ENCODE assay signal across 8 mouse cellular contexts in genomic region chr9:66126456-66127192, GRCm38 (mm10). TPM values are rescaled to one million over a fixed set of nuclear protein-coding genes. Genes with fewer than 3 reads are reported as not detected.
DNase-seq lines count a peak whose midpoint lies in the region; ATAC-seq lines count a peak whose summit lies in the region.

Gene Snx1 (minus strand): TSS chr9:66126587.
Gene Ciao2a (plus strand): TSS chr9:66126611.

- 3% methylated on average over 34 of the region's 34 CpGs for WGBS in hindbrain, embryonic 14.5 days

- H3K27ac ChIP-seq in hindbrain, embryonic 14.5 days: peak within 1 kb of the TSS; percentile 92

- H3K4me3 ChIP-seq in hindbrain, embryonic 14.5 days (replicated peaks; ENCODE audit: low read length): peak within 1 kb of the TSS; percentile 52

- peak within 1 kb of the TSS; percentile 69 for H3K4me2 ChIP-seq in hindbrain, embryonic 14.5 days (replicated peaks)

- peak; percentile 72 for ATAC-seq in hindbrain, embryonic 14.5 days (ENCODE audit: low FRiP score)

- no peaks in the 10 kb centered on the region for H3K27me3 ChIP-seq in hindbrain, embryonic 14.5 days (ENCODE audit: control insufficient read depth, insufficient read depth, low read length)

- peak; percentile 99 for DNase-seq in R1 (ENCODE audit: low read depth, low spot score)
- peak; percentile 90 to 95 for DNase-seq in cerebellum, postnatal 25 days
- DNase-seq in frontal cortex, postnatal 25 days (ENCODE audit: low spot score in 2 of 2): peak; percentile 82
- DNase-seq in hindbrain, embryonic 14.5 days (ENCODE audit: low spot score): peak; percentile 96
- peak; percentile 91 to 92 for DNase-seq in layer of hippocampus, postnatal 36 days
- DNase-seq in lung, postnatal 36 days: peak; percentile 98
- DNase-seq in retina, postnatal 1 day: peak; percentile 98
- peak; percentile 79 to 92 for DNase-seq in urinary bladder, adult 18-20 months (ENCODE audit: low spot score in 2 of 2)

- peak within 1 kb of the TSS; percentile 65 for H3K9ac ChIP-seq in hindbrain, embryonic 14.5 days

- H3K9me3 ChIP-seq in hindbrain, embryonic 14.5 days (ENCODE audit: control insufficient read depth, low read length): no peaks in the 10 kb centered on the region

- peaks cover 29% of the 10 kb centered on the region for H3K4me1 ChIP-seq in hindbrain, embryonic 14.5 days (replicated peaks; ENCODE audit: control insufficient read depth, insufficient read depth, low read length)

- H3K36me3 ChIP-seq in hindbrain, embryonic 14.5 days (replicated peaks; ENCODE audit: control insufficient read depth, insufficient read depth): no peaks in the 10 kb centered on the region

RNA-seq across cellular contexts. Expression of gene Snx1, which starts in this region (rescaled TPM):
- polyA plus RNA-seq in hindbrain, embryonic 14.5 days (2014; fragmentation: Nextera tagmentation; extraction: Ambion mirVana): 75.9 and 77.0 TPM in 2 replicates
- total RNA-seq in layer of hippocampus, postnatal 36 days (2021): 10 to 100 TPM; 86.9 to 93.2 TPM

RNA-seq across cellular contexts. Expression of gene Ciao2a, which starts in this region (rescaled TPM):
- polyA plus RNA-seq in hindbrain, embryonic 14.5 days (2014; fragmentation: Nextera tagmentation; extraction: Ambion mirVana): 65.8 and 72.2 TPM in 2 replicates
- 10 to 100 TPM; 29.5 to 30.0 TPM for total RNA-seq in layer of hippocampus, postnatal 36 days (2021)

Comparison
In these comparisons a context has a peak if more than half of its experiments do, and no peak if none do; other contexts are left out.
1. Peak in every context shown above with its lines: DNase-seq, ATAC-seq, H3K4me3 ChIP-seq and H3K27ac ChIP-seq.